Mouse (Mus musculus): ENCODE results near the gene Rnf215. TPM values are rescaled to one million over a fixed set of nuclear protein-coding genes. Genes with fewer than 3 reads are reported as not detected.

The Rnf215 gene
- polyA plus RNA-seq, 1 experiment: 4.5 TPM

DNA sequence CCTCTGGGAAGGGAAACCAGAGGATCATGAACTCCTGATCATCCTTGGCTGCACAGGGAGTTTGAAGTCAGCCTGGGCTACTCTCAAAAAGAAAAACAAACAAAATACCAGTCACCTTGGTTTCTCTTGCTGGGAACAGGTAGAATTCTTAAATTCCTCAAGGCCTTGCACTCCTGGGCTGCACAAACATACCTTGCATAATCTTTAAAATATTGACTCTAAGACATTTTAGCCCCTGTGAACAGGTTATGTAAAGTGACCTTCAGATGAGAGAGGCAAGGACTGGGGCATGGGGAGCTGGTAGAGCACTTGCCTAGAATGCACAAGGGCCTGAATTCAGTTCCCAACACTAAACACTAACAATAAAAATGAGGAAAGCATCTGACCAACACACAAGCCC, 6.5 kb downstream of the Rnf215 start:
- Histone ChIP-seq H3K27me3 (ENCODE audit: control insufficient read depth, insufficient read depth, low read length) (no peaks in the 10 kb centered on the region), H3K27ac (ENCODE audit: control insufficient read depth, insufficient read depth, low read depth, low read length) (no peak overlapping the region), H3K4me1 (ENCODE audit: control insufficient read depth, insufficient read depth, low read length) (no peaks in the 10 kb centered on the region), H3K36me3 (ENCODE audit: control insufficient read depth, insufficient read depth, low read length) (peaks cover 5% of the 10 kb centered on the region), H3K4me3 (ENCODE audit: control insufficient read depth, low read depth, low read length) (no peak overlapping the region)
- TF ChIP-seq CTCF (IDR thresholded peaks at IDR 0.05; ENCODE audit: control insufficient read depth, insufficient read depth, insufficient replicate concordance, low read depth, low read length): no peak
- TF ChIP-seq POLR2A (IDR thresholded peaks at IDR 0.05; ENCODE audit: control insufficient read depth, low read depth, low read length): no peak

DNA sequence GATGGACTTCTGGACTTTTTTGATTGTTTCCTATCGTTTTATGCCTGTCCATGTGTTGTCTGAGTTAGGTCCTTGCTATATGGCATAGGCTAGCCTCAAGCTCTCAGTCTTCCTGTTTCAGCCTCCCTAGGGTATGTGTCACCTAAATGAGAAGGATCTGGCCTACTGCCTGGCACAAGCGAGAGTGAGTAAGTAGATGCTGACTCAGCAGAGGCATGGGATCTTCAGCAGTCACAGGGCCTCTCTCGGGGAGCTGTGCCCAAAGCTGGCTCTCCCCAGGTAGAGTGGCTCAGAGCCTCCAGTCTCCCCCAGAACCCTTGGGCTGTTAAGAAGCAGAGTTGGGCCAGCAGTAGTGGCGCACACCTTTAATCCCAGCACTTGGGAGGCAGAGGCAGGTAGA, 7.3 kb downstream of the Rnf215 start:
- no peaks in the 10 kb centered on the region for H3K4me1 ChIP-seq (ENCODE audit: control insufficient read depth, insufficient read depth, low read length)
- H3K36me3 ChIP-seq (ENCODE audit: control insufficient read depth, insufficient read depth, low read length): peaks cover 5% of the 10 kb centered on the region
- H3K27ac ChIP-seq (ENCODE audit: control insufficient read depth, insufficient read depth, low read depth, low read length): no peak overlapping the region

DNA sequence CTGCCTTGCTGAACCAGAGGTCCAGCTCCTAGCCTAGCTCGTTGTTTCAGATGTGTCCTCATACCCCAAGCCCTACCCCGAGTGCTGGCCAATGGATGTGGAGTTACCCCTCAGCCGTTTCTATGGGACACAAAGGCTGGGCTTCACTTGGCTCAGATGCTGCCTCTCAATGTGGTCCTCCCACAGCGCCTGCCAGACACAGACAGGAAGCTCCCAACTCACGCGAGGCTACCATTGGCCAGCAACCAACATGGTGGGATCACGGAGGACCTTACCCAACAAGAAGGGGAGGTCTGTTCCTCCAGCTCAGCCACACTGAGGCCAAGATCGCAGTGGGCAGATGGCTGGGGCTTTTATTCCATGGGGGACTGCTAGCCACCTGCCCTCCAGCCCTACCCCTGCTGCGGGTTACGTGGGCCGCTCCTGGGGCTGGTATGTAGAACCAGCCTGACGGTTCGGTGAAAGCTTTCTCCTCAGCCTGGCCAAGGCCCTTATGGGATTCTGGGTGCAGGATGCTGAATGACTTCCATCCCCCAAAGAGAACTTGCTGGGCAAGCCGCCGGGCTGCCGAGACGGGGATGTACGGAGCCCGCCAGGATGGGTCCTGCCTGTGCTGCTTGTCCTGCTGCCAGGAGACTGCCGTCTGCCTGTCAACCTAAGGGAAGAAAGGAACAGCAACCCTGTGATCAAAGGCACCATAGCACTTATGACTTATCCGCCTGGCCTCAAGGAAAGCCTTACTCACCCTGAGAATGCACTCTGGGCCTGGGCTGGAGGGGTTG, 8.5 kb downstream of the Rnf215 start:
- Histone ChIP-seq H3K4me3 (ENCODE audit: control insufficient read depth, low read depth, low read length) (no peak overlapping the region), H3K36me3 (ENCODE audit: control insufficient read depth, insufficient read depth, low read length) (peaks cover 5% of the 10 kb centered on the region)

More for the DNA sequence above, 7.3 kb downstream of the Rnf215 start:
- no peak overlapping the region for H3K4me3 ChIP-seq (ENCODE audit: control insufficient read depth, low read depth, low read length)
- TF ChIP-seq CTCF (IDR thresholded peaks at IDR 0.05; ENCODE audit: control insufficient read depth, insufficient read depth, insufficient replicate concordance, low read depth, low read length): no peak
- no peak for TF ChIP-seq POLR2A (IDR thresholded peaks at IDR 0.05; ENCODE audit: control insufficient read depth, low read depth, low read length)
- no peaks in the 10 kb centered on the region for H3K27me3 ChIP-seq (ENCODE audit: control insufficient read depth, insufficient read depth, low read length)

DNA sequence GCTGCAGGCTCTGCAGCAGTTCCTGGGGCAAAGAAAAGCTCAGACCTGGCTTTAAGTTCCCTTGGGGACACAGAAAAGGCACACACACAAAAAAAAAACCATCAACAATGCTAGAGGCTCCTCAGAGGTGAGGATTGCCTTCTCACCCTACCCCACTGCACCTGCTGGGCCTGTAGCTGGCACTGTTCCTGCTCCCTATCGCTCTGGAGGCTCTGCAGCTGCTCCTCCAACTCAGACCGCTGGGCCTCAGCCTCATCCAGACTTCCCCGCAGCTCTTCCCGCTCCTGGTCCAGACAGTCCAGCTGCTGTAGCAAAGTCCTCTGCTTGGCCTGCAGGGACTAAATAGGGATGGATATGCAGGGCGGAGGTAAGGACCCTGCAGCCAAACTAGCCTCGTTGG, 11.4 kb downstream of the Rnf215 start:
- Histone ChIP-seq H3K27ac (ENCODE audit: control insufficient read depth, insufficient read depth, low read depth, low read length) (no peak overlapping the region), H3K36me3 (ENCODE audit: control insufficient read depth, insufficient read depth, low read length) (peaks cover 5% of the 10 kb centered on the region), H3K27me3 (ENCODE audit: control insufficient read depth, insufficient read depth, low read length) (no peaks in the 10 kb centered on the region), H3K4me3 (ENCODE audit: control insufficient read depth, low read depth, low read length) (no peak overlapping the region), H3K4me1 (ENCODE audit: control insufficient read depth, insufficient read depth, low read length) (no peaks in the 10 kb centered on the region)
- TF ChIP-seq CTCF (IDR thresholded peaks at IDR 0.05; ENCODE audit: control insufficient read depth, insufficient read depth, insufficient replicate concordance, low read depth, low read length): no peak
- no peak for TF ChIP-seq POLR2A (IDR thresholded peaks at IDR 0.05; ENCODE audit: control insufficient read depth, low read depth, low read length)

More for the DNA sequence above, 8.5 kb downstream of the Rnf215 start:
- Histone ChIP-seq H3K4me1 (ENCODE audit: control insufficient read depth, insufficient read depth, low read length) (no peaks in the 10 kb centered on the region), H3K27ac (ENCODE audit: control insufficient read depth, insufficient read depth, low read depth, low read length) (no peak overlapping the region), H3K27me3 (ENCODE audit: control insufficient read depth, insufficient read depth, low read length) (no peaks in the 10 kb centered on the region)
- TF ChIP-seq CTCF (IDR thresholded peaks at IDR 0.05; ENCODE audit: control insufficient read depth, insufficient read depth, insufficient replicate concordance, low read depth, low read length): no peak
- TF ChIP-seq POLR2A (IDR thresholded peaks at IDR 0.05; ENCODE audit: control insufficient read depth, low read depth, low read length): no peak

DNA sequence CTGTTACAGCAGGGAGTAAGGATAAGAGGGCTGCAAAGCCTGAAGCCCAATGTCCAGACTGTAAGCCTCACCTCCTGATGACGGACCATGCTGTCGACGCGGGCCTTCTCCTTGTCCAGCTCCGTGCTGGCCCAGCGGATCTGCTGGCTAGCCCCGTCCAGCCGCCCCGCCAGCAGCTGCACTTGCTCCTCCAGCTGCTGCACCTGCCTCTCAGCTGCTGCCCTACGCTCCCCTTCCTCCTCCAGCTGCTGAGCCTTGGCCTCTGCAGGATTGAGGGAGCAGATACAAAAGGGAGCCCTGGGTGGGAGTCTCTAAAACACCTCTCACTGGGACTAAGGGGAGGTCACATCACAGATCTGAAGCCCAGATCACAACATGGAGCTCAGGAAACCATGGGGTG, 12.1 kb downstream of the Rnf215 start:
- Histone ChIP-seq H3K4me3 (ENCODE audit: control insufficient read depth, low read depth, low read length) (no peak overlapping the region), H3K36me3 (ENCODE audit: control insufficient read depth, insufficient read depth, low read length) (peaks cover 5% of the 10 kb centered on the region), H3K27ac (ENCODE audit: control insufficient read depth, insufficient read depth, low read depth, low read length) (no peak overlapping the region), H3K27me3 (ENCODE audit: control insufficient read depth, insufficient read depth, low read length) (no peaks in the 10 kb centered on the region), H3K4me1 (ENCODE audit: control insufficient read depth, insufficient read depth, low read length) (no peaks in the 10 kb centered on the region)
- no peak for TF ChIP-seq CTCF (IDR thresholded peaks at IDR 0.05; ENCODE audit: control insufficient read depth, insufficient read depth, insufficient replicate concordance, low read depth, low read length)
- TF ChIP-seq POLR2A (IDR thresholded peaks at IDR 0.05; ENCODE audit: control insufficient read depth, low read depth, low read length): no peak

DNA sequence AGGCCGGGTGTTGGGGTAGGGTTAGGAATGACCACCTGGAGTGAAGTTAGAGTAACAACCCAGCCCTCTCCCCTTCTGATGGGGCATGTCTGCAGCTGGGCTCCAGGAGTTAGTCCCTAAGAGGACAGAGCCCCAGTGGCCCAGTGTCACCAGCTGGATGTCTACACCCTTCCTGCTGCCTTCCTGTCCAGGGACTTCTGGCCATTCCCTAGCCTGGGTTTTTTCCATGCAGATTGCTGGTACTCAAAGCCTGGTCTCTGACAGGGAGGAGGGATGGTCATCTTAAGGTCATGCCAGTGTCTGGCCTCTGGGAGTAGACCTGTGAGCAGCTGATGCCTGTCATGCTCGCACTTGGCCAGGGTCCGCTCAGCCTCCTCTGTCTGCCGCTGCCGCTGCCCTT, 13.1 kb downstream of the Rnf215 start:
- TF ChIP-seq POLR2A (IDR thresholded peaks at IDR 0.05; ENCODE audit: control insufficient read depth, low read depth, low read length) (no peak), CTCF (IDR thresholded peaks at IDR 0.05; ENCODE audit: control insufficient read depth, insufficient read depth, insufficient replicate concordance, low read depth, low read length) (no peak)
- no peaks in the 10 kb centered on the region for H3K27me3 ChIP-seq (ENCODE audit: control insufficient read depth, insufficient read depth, low read length)
- no peak overlapping the region for H3K27ac ChIP-seq (ENCODE audit: control insufficient read depth, insufficient read depth, low read depth, low read length)
- no peak overlapping the region for H3K4me3 ChIP-seq (ENCODE audit: control insufficient read depth, low read depth, low read length)
- H3K4me1 ChIP-seq (ENCODE audit: control insufficient read depth, insufficient read depth, low read length): no peaks in the 10 kb centered on the region
- H3K36me3 ChIP-seq (ENCODE audit: control insufficient read depth, insufficient read depth, low read length): peaks cover 5% of the 10 kb centered on the region

DNA sequence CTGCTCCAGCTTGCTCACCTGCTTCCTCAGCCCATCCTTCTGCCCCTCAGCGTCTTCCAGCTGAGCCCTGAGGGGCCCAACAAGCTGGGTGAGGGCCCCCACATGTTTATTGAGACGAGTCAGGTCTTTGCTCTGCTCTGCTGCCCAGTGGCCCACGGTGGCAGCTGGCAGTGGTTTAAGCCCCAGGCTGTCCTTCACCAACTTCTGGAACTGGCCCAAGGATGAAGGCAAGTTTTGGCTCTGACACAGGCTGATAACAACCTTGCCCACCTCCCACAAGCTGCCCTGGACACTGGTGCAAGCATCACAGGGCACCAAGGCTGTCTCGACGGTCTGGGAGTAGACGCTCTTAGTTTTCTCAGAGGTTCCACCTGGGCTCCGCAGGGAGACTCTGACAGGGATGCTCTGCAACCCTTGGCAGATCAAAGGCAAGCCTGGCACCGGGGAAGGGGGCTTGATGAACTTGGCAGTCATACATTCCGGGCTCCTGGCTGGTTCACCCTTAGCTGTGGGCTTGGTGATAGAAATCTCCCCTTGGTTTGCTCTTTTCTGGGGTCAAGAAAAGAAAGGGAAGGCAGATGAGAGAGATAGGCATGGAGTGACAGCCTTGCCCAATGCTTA, 13.6 kb downstream of the Rnf215 start:
- Histone ChIP-seq H3K4me3 (ENCODE audit: control insufficient read depth, low read depth, low read length) (no peak overlapping the region), H3K4me1 (ENCODE audit: control insufficient read depth, insufficient read depth, low read length) (no peaks in the 10 kb centered on the region), H3K27me3 (ENCODE audit: control insufficient read depth, insufficient read depth, low read length) (no peaks in the 10 kb centered on the region), H3K36me3 (ENCODE audit: control insufficient read depth, insufficient read depth, low read length) (peaks cover 5% of the 10 kb centered on the region), H3K27ac (ENCODE audit: control insufficient read depth, insufficient read depth, low read depth, low read length) (no peak overlapping the region)
- no peak for TF ChIP-seq CTCF (IDR thresholded peaks at IDR 0.05; ENCODE audit: control insufficient read depth, insufficient read depth, insufficient replicate concordance, low read depth, low read length)
- TF ChIP-seq POLR2A (IDR thresholded peaks at IDR 0.05; ENCODE audit: control insufficient read depth, low read depth, low read length): no peak
